Mouse (Mus musculus) heart, embryonic 13.5 days (tissue): ENCODE results near the gene Nmt1. TPM values are rescaled to one million over a fixed set of nuclear protein-coding genes. Genes with fewer than 3 reads are reported as not detected.

ENCODE experiments used
- ATAC-seq: fragments of 200-750 bp; cut with Nextera tagmentation; 2 replicates; pipeline ENCODE4 v1.8.0; 2017; ENCODE audit warnings: moderate TSS enrichment; ENCODE audit not compliant: insufficient number of reproducible peaks, low FRiP score, low TSS enrichment; ENCODE audit errors: extremely low read depth
- H3K27ac ChIP-seq: fragments of 300-500 bp; sonication (generic); replicated peaks from 2 replicates; pipeline ENCODE4 v1.5.1; 2015; ENCODE audit warnings: moderate library complexity, mild to moderate bottlenecking, inconsistent platforms
- H3K27me3 ChIP-seq: fragments of 300-500 bp; sonication (generic); replicated peaks from 2 replicates; pipeline ENCODE4 v1.6.1; 2015; ENCODE audit warnings: mild to moderate bottlenecking, inconsistent platforms
- H3K36me3 ChIP-seq: fragments of 300-500 bp; sonication (generic); 2 replicates; pipeline ENCODE4 v1.6.1; 2015; ENCODE audit warnings: mild to moderate bottlenecking, inconsistent platforms
- H3K4me1 ChIP-seq: fragments of 300-500 bp; sonication (generic); 2 replicates; pipeline ENCODE4 v1.6.1; 2015; ENCODE audit warnings: inconsistent platforms
- H3K4me2 ChIP-seq: fragments of 300-500 bp; sonication (generic); 2 replicates; pipeline ENCODE4 v1.6.1; 2015; ENCODE audit warnings: inconsistent platforms, mild to moderate bottlenecking, moderate library complexity
- H3K4me3 ChIP-seq: fragments of 300-500 bp; sonication (generic); 2 replicates; pipeline ENCODE4 v1.5.1; 2015; ENCODE audit warnings: moderate library complexity, mild to moderate bottlenecking, inconsistent platforms
- H3K9ac ChIP-seq: fragments of 300-500 bp; sonication (generic); 2 replicates; pipeline ENCODE4 v1.6.1; 2015; ENCODE audit warnings: inconsistent platforms, mild to moderate bottlenecking, moderate library complexity
- H3K9me3 ChIP-seq: fragments of 300-500 bp; sonication (generic); 2 replicates; pipeline ENCODE4 v1.6.1; 2016; ENCODE audit warnings: inconsistent platforms
- WGBS: fragments of 180-500 bp; shearing (Covaris S2); methylation state at CpG from one replicate; pipeline ENCODE4 v1.1.7; 2015; ENCODE audit warnings: mixed read lengths; 5-methylcytosine and 5-hydroxymethylcytosine counted together
- polyA plus RNA-seq: library from polyadenylated mRNA; unstranded; fragments of >200 nt; fragmentation: Nextera tagmentation; extraction: Ambion mirVana; gene quantifications from 2 replicates; pipeline ENCODE4 v1.2.1, GENCODE M21; 2015

Nmt1 gene
- polyA plus RNA-seq, 1 experiment from 2014 or later: 39.7 TPM

GRCm38 (mm10) chr11:103006286-103007000, 21.5 kb upstream of the Nmt1 start:
- Histone ChIP-seq H3K27ac (no peak overlapping the region), H3K4me2 (no peak overlapping the region), H3K4me1 (peaks cover 53% of the 10 kb centered on the region), H3K36me3 (peaks cover 24% of the 10 kb centered on the region), H3K4me3 (no peak overlapping the region), H3K27me3 (no peaks in the 10 kb centered on the region), H3K9me3 (no peaks in the 10 kb centered on the region), H3K9ac (no peak overlapping the region)
- ATAC-seq: no peak
- 86% methylated on average over 7 of the region's 7 CpGs for WGBS

- Histone ChIP-seq H3K36me3 (peaks cover 24% of the 10 kb centered on the region), H3K9ac (no peak overlapping the region), H3K4me1 (peaks cover 53% of the 10 kb centered on the region), H3K27ac (no peak overlapping the region), H3K9me3 (no peaks in the 10 kb centered on the region), H3K27me3 (no peaks in the 10 kb centered on the region), H3K4me3 (no peak overlapping the region), H3K4me2 (no peak overlapping the region)
- 68% methylated on average over 6 of the region's 6 CpGs for WGBS
- no peak for ATAC-seq
Observed at GRCm38 (mm10) chr11:103007001-103007340, 21.0 kb upstream of the Nmt1 start.

DNA sequence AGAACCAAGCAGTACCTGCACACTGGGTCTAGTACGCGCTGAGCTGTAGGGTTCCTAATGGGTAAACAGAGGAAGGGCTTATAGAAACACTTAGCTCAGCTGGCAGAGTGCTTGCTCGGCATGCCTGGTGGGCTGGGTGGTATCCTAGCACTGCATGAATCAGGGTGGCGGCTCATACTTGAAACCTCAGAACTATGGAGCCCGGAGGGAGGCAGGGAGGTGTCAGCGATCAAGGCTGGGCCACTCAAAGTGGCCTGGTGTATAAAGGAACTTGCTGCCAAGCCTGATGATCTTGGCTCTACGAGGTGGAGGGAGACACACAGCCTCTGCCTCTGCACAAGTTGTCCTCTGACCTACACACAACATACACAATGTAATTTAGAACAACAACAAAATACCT, 19.4 kb upstream of the Nmt1 start:
- H3K36me3 ChIP-seq: peaks cover 35% of the 10 kb centered on the region
- no peak overlapping the region for H3K4me3 ChIP-seq
- H3K27me3 ChIP-seq: no peaks in the 10 kb centered on the region
- H3K9ac ChIP-seq: no peak overlapping the region
- H3K4me1 ChIP-seq: peaks cover 46% of the 10 kb centered on the region
- ATAC-seq: no peak
- no peak overlapping the region for H3K4me2 ChIP-seq
- no peaks in the 10 kb centered on the region for H3K9me3 ChIP-seq
- WGBS: 82% methylated on average over 7 of the region's 7 CpGs
- no peak overlapping the region for H3K27ac ChIP-seq

GRCm38 (mm10) chr11:103009208-103009607, 18.8 kb upstream of the Nmt1 start:
- H3K4me3 ChIP-seq: no peak overlapping the region
- peaks cover 36% of the 10 kb centered on the region for H3K36me3 ChIP-seq
- no peak overlapping the region for H3K4me2 ChIP-seq
- no peaks in the 10 kb centered on the region for H3K9me3 ChIP-seq
- no peaks in the 10 kb centered on the region for H3K27me3 ChIP-seq
- peaks cover 44% of the 10 kb centered on the region for H3K4me1 ChIP-seq
- 91% methylated on average over 8 of the region's 8 CpGs for WGBS
- no peak overlapping the region for H3K27ac ChIP-seq
- no peak overlapping the region for H3K9ac ChIP-seq
- no peak for ATAC-seq

GRCm38 (mm10) chr11:103010454-103011205, 17.4 kb upstream of the Nmt1 start:
- Histone ChIP-seq H3K9ac (no peak overlapping the region), H3K4me1 (peaks cover 40% of the 10 kb centered on the region), H3K36me3 (peaks cover 39% of the 10 kb centered on the region), H3K4me2 (no peak overlapping the region), H3K27ac (no peak overlapping the region), H3K9me3 (no peaks in the 10 kb centered on the region), H3K4me3 (no peak overlapping the region), H3K27me3 (no peaks in the 10 kb centered on the region)
- ATAC-seq: no peak
- 76% methylated on average over 13 of the region's 13 CpGs for WGBS

DNA sequence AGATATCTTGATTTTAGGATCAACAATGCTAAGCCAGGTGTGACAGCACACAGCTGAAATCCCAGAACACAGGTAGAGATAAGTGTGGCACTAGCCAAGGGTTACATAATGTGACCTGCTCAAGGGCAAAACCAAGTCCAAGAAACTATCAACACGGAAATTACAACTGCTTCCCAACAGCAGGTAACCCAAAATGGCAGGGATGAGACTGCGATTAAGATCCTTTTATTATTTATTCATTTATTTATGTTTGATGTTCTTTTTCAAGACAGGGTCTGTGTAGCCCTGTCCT, 16.8 kb upstream of the Nmt1 start:
- H3K4me3 ChIP-seq: no peak overlapping the region
- no peaks in the 10 kb centered on the region for H3K9me3 ChIP-seq
- H3K36me3 ChIP-seq: peaks cover 39% of the 10 kb centered on the region
- no peaks in the 10 kb centered on the region for H3K27me3 ChIP-seq
- H3K4me2 ChIP-seq: no peak overlapping the region
- WGBS: 78% methylated on average over 2 of the region's 2 CpGs
- H3K4me1 ChIP-seq: peaks cover 41% of the 10 kb centered on the region
- H3K9ac ChIP-seq: no peak overlapping the region
- H3K27ac ChIP-seq: no peak overlapping the region
- ATAC-seq: no peak

- Histone ChIP-seq H3K9me3 (no peaks in the 10 kb centered on the region), H3K27ac (peak overlapping the region; percentile 87), H3K4me1 (peaks cover 19% of the 10 kb centered on the region), H3K27me3 (no peaks in the 10 kb centered on the region), H3K9ac (peak overlapping the region; percentile 92), H3K4me3 (peak overlapping the region; percentile 90), H3K36me3 (peaks cover 30% of the 10 kb centered on the region), H3K4me2 (peak overlapping the region; percentile 77)
- 46% methylated on average over 27 of the region's 27 CpGs for WGBS
- ATAC-seq: no peak
Observed at GRCm38 (mm10) chr11:103015881-103016825, 11.8 kb upstream of the Nmt1 start.

DNA sequence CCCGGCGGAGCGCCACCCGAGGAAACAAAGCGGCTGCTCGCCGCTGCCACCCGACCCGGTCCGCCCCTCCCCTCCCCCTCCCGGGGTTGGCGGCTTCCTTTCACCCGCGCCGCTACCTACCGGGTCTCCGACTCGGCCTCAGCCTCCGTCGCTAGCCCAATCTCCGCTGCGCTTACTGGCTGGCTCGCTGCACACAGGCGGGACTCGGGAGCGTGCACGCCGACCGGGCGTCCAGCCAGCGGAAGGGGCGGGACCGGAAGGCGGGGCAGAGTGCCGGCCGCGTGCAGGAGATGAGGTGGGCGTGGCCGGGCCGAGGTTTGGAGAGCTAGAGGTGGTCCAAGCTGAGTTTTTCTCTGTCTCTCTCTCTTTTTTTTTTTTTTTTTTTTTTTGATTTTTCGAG, 11.1 kb upstream of the Nmt1 start:
- H3K4me3 ChIP-seq: peak overlapping the region; percentile 90
- H3K9ac ChIP-seq: peak overlapping the region; percentile 92
- H3K9me3 ChIP-seq: no peaks in the 10 kb centered on the region
- no peaks in the 10 kb centered on the region for H3K27me3 ChIP-seq
- WGBS: under 1% methylated on average over 39 of the region's 41 CpGs
- peaks cover 18% of the 10 kb centered on the region for H3K4me1 ChIP-seq
- ATAC-seq: peak; percentile 95
- peak overlapping the region; percentile 87 for H3K27ac ChIP-seq
- peaks cover 34% of the 10 kb centered on the region for H3K36me3 ChIP-seq
- H3K4me2 ChIP-seq: peak overlapping the region; percentile 77

DNA sequence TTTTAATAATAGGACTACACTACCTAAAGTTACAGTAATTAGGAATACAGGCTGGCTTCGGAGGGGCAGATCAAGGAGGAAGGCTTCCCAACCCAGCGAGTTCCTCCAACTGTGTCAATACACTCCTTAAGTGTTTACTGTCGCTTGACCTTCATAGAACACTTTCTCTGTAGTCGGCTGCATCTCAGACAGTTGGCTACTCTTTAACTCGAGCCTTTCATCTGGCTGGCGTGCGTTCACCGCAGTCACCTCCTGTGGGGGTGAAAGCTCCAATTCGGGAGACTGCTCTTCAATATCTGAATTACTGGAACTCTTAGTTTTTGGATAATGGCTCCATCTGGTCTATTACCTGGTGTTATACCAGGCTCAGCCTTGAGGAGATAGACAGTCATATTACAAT, 10.3 kb upstream of the Nmt1 start:
- H3K9me3 ChIP-seq: no peaks in the 10 kb centered on the region
- peaks cover 18% of the 10 kb centered on the region for H3K4me1 ChIP-seq
- H3K36me3 ChIP-seq: peaks cover 37% of the 10 kb centered on the region
- no peak overlapping the region for H3K4me3 ChIP-seq
- no peak overlapping the region for H3K4me2 ChIP-seq
- no peak for ATAC-seq
- 67% methylated on average over 9 of the region's 9 CpGs for WGBS
- no peak overlapping the region for H3K27ac ChIP-seq
- no peaks in the 10 kb centered on the region for H3K27me3 ChIP-seq
- H3K9ac ChIP-seq: no peak overlapping the region

- peaks cover 36% of the 10 kb centered on the region for H3K36me3 ChIP-seq
- WGBS: 67% methylated on average over 6 of the region's 6 CpGs
- ATAC-seq: no peak
Observed at GRCm38 (mm10) chr11:103018860-103019259, 9.1 kb upstream of the Nmt1 start.

DNA sequence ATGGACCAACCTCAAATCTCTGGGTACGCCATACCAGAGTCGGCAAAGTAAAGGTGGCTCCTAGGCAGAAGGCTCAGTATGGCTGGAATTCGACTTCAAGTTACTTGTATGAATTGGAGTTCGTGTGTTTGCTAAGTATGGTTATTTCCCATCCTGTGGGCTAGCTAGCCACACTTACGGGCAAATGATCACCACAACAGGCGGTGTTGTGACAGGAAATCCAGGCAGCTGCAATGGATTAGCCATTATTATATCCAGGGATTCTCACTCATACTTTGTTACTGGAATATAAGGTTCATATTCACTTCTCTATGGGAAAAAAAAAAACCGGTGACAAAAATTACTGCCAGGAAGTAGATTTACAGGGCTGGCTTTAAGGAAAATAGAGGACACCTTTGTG, 8.7 kb upstream of the Nmt1 start:
- Histone ChIP-seq H3K9me3 (no peaks in the 10 kb centered on the region), H3K36me3 (peaks cover 39% of the 10 kb centered on the region)
- no peak for ATAC-seq

More at GRCm38 (mm10) chr11:103018860-103019259, 9.1 kb upstream of the Nmt1 start:
- no peaks in the 10 kb centered on the region for H3K27me3 ChIP-seq
- peaks cover 18% of the 10 kb centered on the region for H3K4me1 ChIP-seq
- H3K4me2 ChIP-seq: no peak overlapping the region
- no peaks in the 10 kb centered on the region for H3K9me3 ChIP-seq
- no peak overlapping the region for H3K4me3 ChIP-seq
- H3K9ac ChIP-seq: no peak overlapping the region
- no peak overlapping the region for H3K27ac ChIP-seq

More for the DNA sequence above, 8.7 kb upstream of the Nmt1 start:
- 88% methylated on average over 7 of the region's 7 CpGs for WGBS
- Histone ChIP-seq H3K4me1 (peaks cover 18% of the 10 kb centered on the region), H3K9ac (no peak overlapping the region), H3K4me3 (no peak overlapping the region), H3K4me2 (no peak overlapping the region), H3K27me3 (no peaks in the 10 kb centered on the region), H3K27ac (no peak overlapping the region)
